Mouse (Mus musculus): ENCODE results near the gene Fancc. TPM values are rescaled to one million over a fixed set of nuclear protein-coding genes. Genes with fewer than 3 reads are reported as not detected.

The Fancc gene
- polyA plus RNA-seq, 1 experiment, result 6.8 TPM

DNA sequence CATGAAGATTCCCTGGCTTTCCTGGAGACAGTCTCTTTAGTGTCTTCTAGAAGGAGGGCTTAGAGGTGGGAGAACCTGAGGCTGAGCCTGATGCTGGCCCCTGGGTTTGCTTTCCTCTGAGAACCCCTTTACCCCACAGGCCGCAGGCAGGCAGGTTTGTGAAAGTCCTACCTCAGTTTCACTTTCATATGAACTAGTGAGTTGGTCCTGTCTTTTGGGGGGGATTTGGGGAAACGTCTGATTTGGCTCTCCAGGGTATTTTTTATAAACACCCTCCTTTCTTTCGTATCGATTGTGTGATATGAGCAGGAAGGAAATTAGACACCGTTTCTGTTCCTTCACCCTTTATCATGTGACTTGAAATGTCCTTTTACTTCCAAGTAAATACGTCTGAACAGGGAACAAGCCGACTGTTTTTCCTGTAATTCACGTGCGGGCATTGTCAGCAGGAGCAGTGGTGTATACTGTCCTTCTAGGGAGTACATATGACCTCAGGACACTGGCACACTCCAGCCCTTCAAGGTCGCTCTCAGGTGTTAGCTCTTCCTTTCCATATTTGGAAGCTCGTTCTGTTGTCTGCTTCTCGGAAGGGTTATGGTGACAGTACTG, 250.6 kb downstream of the Fancc start:
- no peak for DNase-seq (ENCODE audit: low read depth)

DNA sequence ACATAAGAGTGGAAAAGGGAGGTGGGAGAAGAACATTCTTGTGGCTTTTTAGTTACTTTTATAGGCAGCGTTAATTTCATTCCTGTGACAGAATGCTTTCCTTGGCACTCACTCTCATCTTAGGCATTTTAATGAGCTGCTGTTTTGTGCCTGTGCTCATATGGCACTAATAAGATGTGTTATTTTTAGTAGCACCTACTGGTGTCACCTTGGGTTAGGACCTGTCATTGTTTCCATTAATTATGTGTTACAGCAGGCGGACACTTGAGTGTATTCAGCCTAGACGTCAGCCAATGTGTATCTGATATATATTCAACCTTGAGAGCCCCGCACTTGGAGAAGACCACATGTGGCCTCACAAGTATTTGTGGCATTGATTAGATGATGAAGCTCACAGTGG, 251.3 kb downstream of the Fancc start:
- no peak for DNase-seq (ENCODE audit: low read depth)

DNA sequence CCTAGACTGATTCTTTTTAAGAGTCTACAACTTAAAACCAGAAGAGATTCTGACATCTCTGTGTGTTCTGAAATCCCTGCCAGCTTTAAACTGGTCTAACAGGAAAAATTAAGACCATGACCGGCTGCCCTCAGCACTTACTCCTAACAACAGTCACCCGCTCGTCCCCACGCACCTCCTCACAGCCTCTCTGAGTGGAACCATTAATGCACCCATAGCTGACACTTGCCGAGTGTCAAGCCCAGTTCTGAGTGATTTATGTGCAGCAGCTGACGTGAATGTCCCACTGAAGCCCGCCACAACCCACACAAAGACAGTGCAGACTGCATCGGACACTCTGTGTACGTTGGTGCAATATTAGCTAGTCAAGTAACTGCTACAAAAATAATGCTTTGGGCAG, 251.9 kb downstream of the Fancc start:
- DNase-seq (ENCODE audit: low read depth), result no peak

DNA sequence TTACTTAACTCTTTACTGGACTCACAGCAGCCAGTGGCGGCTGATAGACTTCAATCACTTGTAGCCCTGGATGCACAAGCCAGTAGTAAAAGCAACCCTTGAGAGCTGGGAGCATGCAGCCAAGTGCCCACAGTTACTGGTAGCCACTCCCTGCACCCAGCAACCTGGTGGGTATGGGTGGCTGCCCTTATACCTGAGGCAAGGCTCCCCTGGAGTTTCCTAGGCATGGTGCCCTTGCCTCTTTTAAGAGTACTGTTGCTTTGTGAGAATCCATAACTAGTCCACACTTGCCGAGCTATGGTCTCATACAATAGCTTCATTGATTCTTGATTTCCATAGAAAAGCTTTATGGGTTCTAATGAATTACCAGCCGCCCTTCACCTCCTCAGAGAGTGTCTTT, 252.7 kb downstream of the Fancc start:
- DNase-seq (ENCODE audit: low read depth), result no peak

DNA sequence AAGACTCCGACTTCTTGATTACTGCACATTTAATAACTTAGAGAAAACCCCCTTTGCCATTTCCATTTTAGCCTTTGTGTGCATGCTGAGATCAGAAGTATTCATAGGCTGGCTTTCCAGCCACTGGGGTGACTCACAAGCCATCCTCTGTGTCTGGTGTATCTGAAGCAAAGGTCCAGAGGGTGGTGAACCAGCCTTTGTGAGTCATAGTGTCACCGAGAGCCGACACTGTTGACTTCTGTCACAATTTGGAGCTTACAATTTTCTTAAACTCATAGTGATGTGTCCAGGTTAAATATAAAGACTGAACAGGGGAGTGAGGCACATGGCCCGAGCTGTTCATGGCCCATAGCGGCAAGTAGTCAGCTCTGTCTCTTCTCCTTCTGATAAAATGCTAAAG, 253.5 kb downstream of the Fancc start:
- DNase-seq (ENCODE audit: low read depth), result no peak

DNA sequence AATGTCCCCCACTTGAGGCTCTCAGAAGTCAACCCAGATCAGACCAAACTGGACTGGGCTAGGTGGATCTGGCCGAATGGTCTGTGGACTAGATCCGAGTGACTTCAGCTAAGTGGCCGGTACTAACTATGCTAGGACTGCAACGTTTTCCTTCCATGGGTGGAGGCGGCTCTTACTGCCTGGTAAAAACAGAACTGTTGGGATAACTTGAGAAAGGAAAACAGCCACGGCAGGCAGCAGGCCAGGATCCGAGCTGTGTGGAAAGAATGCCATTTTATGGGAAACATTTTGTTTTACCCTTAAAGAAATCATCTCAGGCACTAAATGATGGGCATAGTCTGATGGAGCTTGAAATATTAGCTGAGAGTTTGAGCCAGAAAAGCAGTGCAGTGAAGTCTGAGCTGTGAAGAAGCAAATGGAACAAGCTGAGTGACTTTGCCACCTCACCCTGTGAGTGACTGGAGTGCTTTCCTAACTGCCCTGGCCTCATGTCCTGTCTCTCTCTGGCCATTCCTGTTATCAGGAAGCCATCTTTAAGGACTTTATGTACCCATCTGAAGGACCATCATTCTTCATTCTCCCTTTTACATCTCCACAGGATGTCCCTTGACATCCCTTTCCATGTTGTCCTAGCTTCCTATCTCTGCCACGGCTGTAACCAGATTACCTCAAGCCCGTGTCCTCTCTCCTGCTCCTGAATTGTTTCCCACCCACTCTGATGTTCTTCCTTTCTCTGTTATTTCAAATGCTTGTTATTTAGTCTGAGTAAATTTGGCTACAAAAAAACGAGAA, 254.5 kb downstream of the Fancc start:
- DNase-seq (ENCODE audit: low read depth), result no peak

DNA sequence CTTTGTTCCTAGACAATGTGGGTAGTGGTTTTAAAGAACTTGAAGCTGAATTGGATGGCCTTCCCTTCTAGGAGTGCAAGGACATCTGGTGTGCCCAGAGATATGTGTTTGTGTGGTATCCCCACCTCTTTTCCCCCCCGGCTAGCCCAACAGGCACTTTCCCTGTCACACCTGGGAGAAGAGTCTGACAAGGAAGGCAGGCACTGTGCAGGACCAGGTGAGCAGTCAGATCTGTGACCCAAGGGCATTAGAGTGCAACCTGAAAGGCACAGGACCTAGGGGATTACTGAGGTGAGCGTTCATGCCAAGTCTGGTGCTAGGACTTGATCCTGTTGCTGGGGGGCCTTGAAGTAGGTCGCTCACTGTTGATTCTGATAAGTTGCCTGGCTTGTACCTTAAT, 255.4 kb downstream of the Fancc start:
- DNase-seq (ENCODE audit: low read depth), result no peak

DNA sequence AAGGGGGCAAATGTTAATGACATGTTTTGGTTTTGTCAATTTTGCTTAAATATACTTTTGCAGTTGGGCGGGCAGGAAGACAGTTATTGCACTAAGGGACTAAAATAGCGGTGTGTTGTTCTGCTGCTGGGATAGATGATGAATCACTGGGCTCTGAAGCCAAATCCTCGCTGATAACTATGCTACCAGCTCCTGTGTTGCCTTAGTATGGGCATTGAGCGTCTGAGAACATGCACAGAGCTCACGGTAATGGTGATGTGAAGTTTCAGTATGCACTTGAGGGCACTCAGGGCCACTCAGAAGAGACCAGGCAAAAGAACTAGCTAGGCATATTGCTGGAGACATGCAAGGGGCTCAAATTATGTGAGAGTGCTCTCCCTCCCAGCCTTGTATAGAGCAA, 256.2 kb downstream of the Fancc start:
- no peak for DNase-seq (ENCODE audit: low read depth)

DNA sequence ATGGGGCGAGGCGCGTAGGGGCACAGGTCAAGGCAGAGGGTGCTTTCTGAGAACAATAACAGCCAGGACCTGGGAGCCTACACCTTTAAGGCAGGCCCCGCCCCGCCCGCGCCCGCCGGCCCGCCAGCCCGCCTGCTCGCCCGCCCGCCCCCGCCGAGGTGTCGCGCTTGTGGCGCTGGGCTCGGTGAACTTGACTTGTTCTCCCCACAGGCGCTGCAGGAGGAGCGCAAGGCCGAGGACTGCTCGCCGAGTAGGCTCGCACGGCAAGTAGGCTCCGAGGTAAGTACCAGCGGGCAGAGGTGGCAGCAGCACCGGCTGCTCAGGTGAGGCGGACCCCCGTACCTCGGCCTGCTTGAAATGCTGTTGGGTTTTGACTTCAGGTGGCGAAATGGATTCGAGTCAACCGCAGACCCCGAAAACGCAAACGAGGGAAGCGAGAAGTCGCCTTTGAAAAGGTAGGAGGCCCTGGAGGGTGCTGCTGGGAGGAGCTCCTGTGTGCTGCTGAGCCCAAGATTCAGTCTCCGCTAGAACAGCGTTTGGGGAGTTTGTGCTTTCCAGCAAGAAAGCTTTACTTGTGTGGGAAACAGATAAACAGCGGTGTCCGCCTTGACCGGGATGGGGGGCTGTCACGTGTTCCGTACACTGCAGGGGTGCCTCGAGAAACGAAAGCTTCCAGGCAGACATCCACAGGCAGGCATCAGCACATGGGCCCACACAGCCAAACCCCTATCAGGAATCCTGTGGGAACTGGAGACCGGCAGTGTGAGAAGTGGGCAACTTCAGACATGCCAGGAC, 257.0 kb downstream of the Fancc start:
- no peak for DNase-seq (ENCODE audit: low read depth)

DNA sequence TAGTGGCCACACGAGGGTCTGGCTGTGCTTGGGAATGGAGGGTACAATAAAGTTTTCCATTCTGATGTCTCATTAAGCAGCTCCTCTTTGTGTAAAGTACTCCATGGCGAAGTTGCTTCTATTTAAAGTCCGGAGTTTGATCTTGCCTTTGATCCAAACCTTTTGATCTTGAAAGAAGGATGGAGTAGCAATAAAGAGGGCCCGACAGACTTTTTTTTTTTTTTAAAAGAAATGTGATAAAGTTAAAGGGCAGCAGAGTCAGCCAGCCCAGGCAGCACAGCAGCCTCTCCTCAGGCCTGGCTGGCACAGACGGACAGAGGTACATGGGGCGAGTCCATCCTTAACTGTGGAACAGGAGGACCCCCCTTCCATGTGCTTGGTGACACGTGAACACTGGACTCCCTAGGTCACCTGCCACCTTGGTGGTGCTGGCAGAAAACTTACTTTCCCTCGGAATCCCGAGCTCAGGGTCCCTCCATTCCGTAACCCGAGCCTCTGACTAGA, 257.7 kb downstream of the Fancc start:
- no peak for DNase-seq (ENCODE audit: low read depth)

DNA sequence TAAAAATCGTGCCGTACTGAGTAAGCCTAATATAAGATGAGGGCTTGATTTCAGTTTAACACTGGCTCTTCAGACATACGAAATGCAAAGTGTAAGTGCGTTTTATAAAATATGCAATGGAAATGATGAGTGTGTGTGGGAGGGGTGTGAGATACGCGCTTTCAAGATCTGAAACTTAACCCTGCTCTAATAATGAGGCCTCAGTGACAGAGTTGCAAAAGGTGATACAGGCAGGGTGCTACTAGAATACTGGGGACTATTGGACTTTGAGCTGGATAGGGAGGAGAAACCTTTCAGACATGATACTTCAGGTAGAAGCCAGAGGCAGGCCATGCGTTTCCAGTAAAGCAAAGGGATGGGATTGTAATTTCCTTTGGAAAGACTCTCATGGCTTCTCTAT, 259.0 kb downstream of the Fancc start:
- DNase-seq (ENCODE audit: low read depth), result no peak

DNA sequence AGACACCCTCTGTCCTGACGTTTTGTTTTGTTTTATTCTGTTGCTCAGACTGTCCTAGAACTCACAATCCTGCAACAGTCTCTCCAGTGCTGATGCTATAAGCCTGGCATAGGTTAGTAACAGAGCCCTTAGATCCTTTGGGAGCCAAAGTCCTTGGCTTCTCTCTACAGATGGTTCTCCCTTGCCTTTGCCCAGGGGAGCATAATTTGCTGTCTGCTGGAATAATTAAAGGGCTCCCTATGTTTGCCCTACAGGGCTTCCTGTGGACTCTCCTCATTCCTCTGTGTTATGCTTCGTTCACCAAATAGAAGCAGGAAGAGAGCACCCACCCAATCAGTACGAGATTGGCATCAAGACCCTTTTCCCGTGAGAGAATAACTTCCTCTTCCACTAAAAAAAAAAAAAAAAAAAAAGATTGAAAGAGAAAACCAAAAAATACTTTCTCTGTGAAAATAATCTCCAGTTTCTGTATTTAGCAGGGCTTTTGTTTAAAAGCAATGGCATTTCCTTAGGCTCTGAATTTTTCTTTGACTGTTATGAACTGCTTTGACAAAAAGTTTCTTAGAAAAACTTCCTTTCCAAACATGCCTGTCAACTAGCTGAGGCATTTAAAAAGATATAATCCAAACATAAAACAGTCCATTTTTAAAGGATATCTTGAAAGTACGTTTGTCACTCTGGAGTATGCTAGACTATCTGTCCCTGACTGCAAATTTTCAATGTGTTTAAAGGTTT, 260.8 kb downstream of the Fancc start:
- no peak for DNase-seq (ENCODE audit: low read depth)

DNA sequence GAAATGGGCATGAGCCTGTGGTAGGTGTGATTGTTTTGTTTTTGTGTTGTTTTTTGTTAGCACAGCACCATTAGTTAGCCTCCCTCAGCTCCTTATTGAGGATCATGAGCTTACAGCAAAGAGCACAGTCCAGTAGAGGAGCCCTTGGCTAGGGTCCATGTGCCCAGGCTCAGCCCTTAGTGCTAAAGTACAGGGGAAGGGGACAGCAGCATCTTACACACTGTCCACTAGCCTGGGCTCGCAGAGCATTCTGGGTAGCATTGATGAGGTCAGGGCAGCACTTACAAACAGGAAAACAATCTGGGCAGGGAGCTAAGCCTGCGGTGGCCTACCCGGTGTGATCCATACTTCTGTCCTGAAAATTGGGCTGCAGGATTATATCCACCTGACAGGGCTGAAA, 261.5 kb downstream of the Fancc start:
- DNase-seq (ENCODE audit: low read depth), result no peak

Other genes with a start within 250 kb of the Fancc start
- 24.5 and 28.0 TPM in 2 replicates for gene Ptch1, start 76.3 kb upstream of the Fancc start, polyA plus RNA-seq (2012; rRNA removed)

Measured in gonadal fat pad, adult 2 months (tissue).